Mouse (Mus musculus) kidney, postnatal 0 days (tissue): Measurements from ENCODE around the gene Sufu. TPM values are rescaled to one million over a fixed set of nuclear protein-coding genes. Genes with fewer than 3 reads are reported as not detected.
A peak's percentile ranks its signal among the peaks of the same experiment; 100 is the strongest.

Experiments used
- ATAC-seq: fragments of 200-750 bp; cut with Nextera tagmentation; replicated peaks from 2 replicates; pipeline ENCODE4 v1.8.0; 2017; ENCODE audit warnings: low read depth, moderate number of reproducible peaks, moderate TSS enrichment, moderate library complexity; ENCODE audit not compliant: low FRiP score
- DNase-seq: peaks from one replicate; pipeline ENCODE4 v3.0.0-alpha.2; 2016; ENCODE audit warnings: low spot score
- H3K27ac ChIP-seq: fragments of 300-500 bp; sonication (generic); 2 replicates; pipeline ENCODE4 v1.5.1; 2014; ENCODE audit warnings: mild to moderate bottlenecking
- H3K27me3 ChIP-seq: fragments of 300-500 bp; sonication (generic); 2 replicates; pipeline ENCODE4 v1.6.1; 2014; ENCODE audit warnings: low read length, mixed read lengths; ENCODE audit not compliant: insufficient read depth
- H3K36me3 ChIP-seq: fragments of 300-500 bp; sonication (generic); 2 replicates; pipeline ENCODE4 v1.6.1; 2014; ENCODE audit warnings: low read length, mixed read lengths; ENCODE audit not compliant: insufficient read depth
- H3K4me1 ChIP-seq: fragments of 300-500 bp; sonication (generic); replicated peaks from 2 replicates; pipeline ENCODE4 v1.6.1; 2014; ENCODE audit warnings: antibody characterized with exemption, low read length, mixed read lengths; ENCODE audit not compliant: insufficient read depth
- H3K4me2 ChIP-seq: fragments of 300-500 bp; sonication (generic); 2 replicates; pipeline ENCODE4 v1.6.1; 2014; ENCODE audit warnings: mild to moderate bottlenecking, low read length, moderate library complexity, mixed read lengths
- H3K4me3 ChIP-seq: fragments of 300-500 bp; sonication (generic); replicated peaks from 2 replicates; pipeline ENCODE4 v1.5.1; 2014; ENCODE audit warnings: low read depth, low read length
- H3K9ac ChIP-seq: fragments of 300-500 bp; sonication (generic); 2 replicates; pipeline ENCODE4 v1.6.1; 2014; ENCODE audit warnings: low read depth, low read length
- H3K9me3 ChIP-seq: fragments of 300-500 bp; sonication (generic); replicated peaks from 2 replicates; pipeline ENCODE4 v1.6.1; 2016; ENCODE audit warnings: low read length, inconsistent platforms, mixed read lengths
- CTCF ChIP-seq: IDR thresholded peaks from 2 replicates; pipeline ENCODE4 v1.5.1; 2016; ENCODE audit warnings: antibody characterized with exemption, low read depth, mild to moderate bottlenecking, moderate library complexity
- WGBS: fragments of 180-500 bp; shearing (Covaris S2); extraction: QIAGEN DNeasy Blood & Tissue Kit; methylation state at CpG from one replicate; pipeline ENCODE4 v1.1.7; 2014; 5-methylcytosine and 5-hydroxymethylcytosine counted together
- polyA plus RNA-seq: library from polyadenylated mRNA; unstranded; fragments of >200 nt; fragmentation: Nextera tagmentation; extraction: Ambion mirVana; gene quantifications from 2 replicates; pipeline ENCODE4 v1.2.1, GENCODE M21; 2015

The Sufu gene
- polyA plus RNA-seq, 1 experiment from 2014 or later, result 30.6 TPM

GRCm38 (mm10) chr19:46350168-46350932, 46.3 kb upstream of the Sufu start, which contains the start of gene 2310034G01Rik:
Gene 2310034G01Rik, minus strand, starts transcription at chr19:46350302.
- peak within 1 kb of the TSS; percentile 59 for H3K4me3 ChIP-seq
- no peaks in the 10 kb centered on the region for H3K27me3 ChIP-seq
- H3K4me2 ChIP-seq, result peak within 1 kb of the TSS; percentile 87
- 61% methylated on average over 10 of the region's 10 CpGs for WGBS
- no peaks in the 10 kb centered on the region for H3K36me3 ChIP-seq
- peaks cover 9% of the 10 kb centered on the region; the same call in 1 of the 2 replicates for H3K4me1 ChIP-seq
- TF ChIP-seq CTCF, result no peak
- peak within 1 kb of the TSS; percentile 80 for H3K9ac ChIP-seq
- ATAC-seq (no peak), DNase-seq (no peak)
- H3K9me3 ChIP-seq, result no peaks in the 10 kb centered on the region
- peak within 1 kb of the TSS; percentile 85 for H3K27ac ChIP-seq

GRCm38 (mm10) chr19:46356701-46357138, 40.0 kb upstream of the Sufu start:
- no peak overlapping the region for H3K27ac ChIP-seq

GRCm38 (mm10) chr19:46357344-46358280, 39.1 kb upstream of the Sufu start:
- peak; percentile 58; the same call in 1 of the 2 replicates for ATAC-seq
- H3K27ac ChIP-seq, result peak overlapping the region; percentile 54; the same call in 1 of the 2 replicates
- peak overlapping the region; percentile 89 for H3K4me2 ChIP-seq
- DNase-seq, result peak; percentile 67
- no peaks in the 10 kb centered on the region for H3K27me3 ChIP-seq
- 0 out of 2 replicates have a peak, but pooled peaks cover 6% of the 10 kb centered on the region for H3K4me1 ChIP-seq
- H3K4me3 ChIP-seq, result peak overlapping the region; percentile 50
- H3K9me3 ChIP-seq, result no peaks in the 10 kb centered on the region
- H3K9ac ChIP-seq, result peak overlapping the region; percentile 57; the same call in 1 of the 2 replicates
- no peak for TF ChIP-seq CTCF
- no peaks in the 10 kb centered on the region for H3K36me3 ChIP-seq
- WGBS, result 14% methylated on average over 25 of the region's 25 CpGs

More at GRCm38 (mm10) chr19:46356701-46357138, 40.0 kb upstream of the Sufu start:
- DNase-seq (peak; percentile 92), ATAC-seq (peak; percentile 91)
- 0 out of 2 replicates have a peak, but pooled peaks cover 6% of the 10 kb centered on the region for H3K4me1 ChIP-seq
- H3K9me3 ChIP-seq, result no peaks in the 10 kb centered on the region
- H3K9ac ChIP-seq, result peak overlapping the region; percentile 57
- H3K36me3 ChIP-seq, result no peaks in the 10 kb centered on the region
- no peaks in the 10 kb centered on the region for H3K27me3 ChIP-seq
- WGBS, result under 1% methylated on average over 29 of the region's 29 CpGs
- TF ChIP-seq CTCF, result no peak
- peak overlapping the region; percentile 89 for H3K4me2 ChIP-seq
- peak overlapping the region; percentile 50 for H3K4me3 ChIP-seq

DNA sequence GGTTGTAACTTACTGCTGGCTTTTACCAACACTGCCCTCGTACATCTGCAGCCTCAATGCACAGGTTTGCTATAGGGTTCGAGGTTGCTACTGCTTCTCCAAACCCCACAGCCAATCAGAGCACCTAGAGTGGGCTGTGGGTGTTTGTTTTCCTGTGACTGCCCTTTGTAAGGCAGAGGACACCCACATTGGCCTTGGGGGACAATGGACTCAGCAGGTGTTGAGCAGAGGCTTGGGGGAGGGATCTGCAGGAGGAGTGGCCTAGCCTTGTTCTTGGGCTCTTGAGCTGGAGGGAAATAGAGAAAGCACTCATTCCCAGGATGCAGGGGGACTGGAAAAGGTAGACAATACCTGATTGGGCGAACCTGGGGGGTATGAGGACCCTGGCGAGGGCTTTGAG, 38.3 kb upstream of the Sufu start:
- H3K27ac ChIP-seq, result peak overlapping the region; percentile 54; the same call in 1 of the 2 replicates
- no peak overlapping the region for H3K4me3 ChIP-seq
- no peak overlapping the region for H3K9ac ChIP-seq
- 0 out of 2 replicates have a peak, but pooled peaks cover 6% of the 10 kb centered on the region for H3K4me1 ChIP-seq
- H3K27me3 ChIP-seq, result no peaks in the 10 kb centered on the region
- H3K36me3 ChIP-seq, result no peaks in the 10 kb centered on the region
- no peak for TF ChIP-seq CTCF
- H3K4me2 ChIP-seq, result peak overlapping the region; percentile 89; the same call in 1 of the 2 replicates
- H3K9me3 ChIP-seq, result no peaks in the 10 kb centered on the region
- ATAC-seq (no peak), DNase-seq (no peak)
- 67% methylated on average over 4 of the region's 4 CpGs for WGBS

DNA sequence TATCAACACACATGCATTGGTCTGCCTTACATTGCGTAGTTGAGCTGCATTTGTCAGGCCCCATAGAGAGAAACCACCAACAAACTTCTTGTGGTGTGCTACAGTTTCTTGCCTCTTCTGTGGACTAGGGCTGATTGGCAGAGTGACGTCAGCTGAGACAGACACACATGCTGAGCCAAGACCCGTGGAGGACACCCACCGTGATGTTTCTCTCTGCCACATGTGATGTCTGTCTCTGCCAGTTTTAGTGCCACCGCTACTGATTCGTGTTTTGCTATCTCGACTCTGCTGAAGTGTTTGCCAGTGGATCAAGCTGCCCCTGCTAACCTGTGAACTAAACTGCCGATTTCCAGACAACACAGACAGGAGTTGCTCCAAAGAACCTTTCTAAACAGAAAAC, 34.6 kb upstream of the Sufu start:
- H3K27me3 ChIP-seq, result no peaks in the 10 kb centered on the region
- no peak overlapping the region for H3K27ac ChIP-seq
- 83% methylated on average over 8 of the region's 8 CpGs for WGBS
- no peaks in the 10 kb centered on the region for H3K36me3 ChIP-seq
- no peak for ATAC-seq
- no peaks in the 10 kb centered on the region for H3K9me3 ChIP-seq
- H3K9ac ChIP-seq, result no peak overlapping the region
- 0 out of 2 replicates have a peak, but pooled peaks cover 6% of the 10 kb centered on the region for H3K4me1 ChIP-seq
- DNase-seq, result no peak
- H3K4me2 ChIP-seq, result no peak overlapping the region
- no peak for TF ChIP-seq CTCF
- H3K4me3 ChIP-seq, result no peak overlapping the region
